Mouse (Mus musculus): ENCODE data around the gene Rnf151.
"Not testable (repeated sequence)": the region's sequence is repeated elsewhere in the genome, so short reads cannot be mapped to it uniquely, and the experiment has no call there.

Rnf151 gene

GRCm38 (mm10) chr17:24705821-24706220 lies 12.0 kb downstream of the Rnf151 start:
- no peak for DNase-seq (ENCODE audit: low read depth, low spot score)

GRCm38 (mm10) chr17:24701251-24701650 lies 16.6 kb downstream of the Rnf151 start:
- no peak for DNase-seq (ENCODE audit: low read depth, low spot score)

GRCm38 (mm10) chr17:24699473-24699872 lies 18.4 kb downstream of the Rnf151 start:
- no peak for DNase-seq (ENCODE audit: low read depth, low spot score)

GRCm38 (mm10) chr17:24698715-24699114 lies 19.1 kb downstream of the Rnf151 start:
- no peak for DNase-seq (ENCODE audit: low read depth, low spot score)

GRCm38 (mm10) chr17:24697985-24698384 lies 19.9 kb downstream of the Rnf151 start:
- no peak for DNase-seq (ENCODE audit: low read depth, low spot score)

- peak; percentile 79 for DNase-seq (ENCODE audit: low read depth, low spot score)
Measured at GRCm38 (mm10) chr17:24696011-24696697, 21.7 kb downstream of the Rnf151 start, which contains the start of the genes Gfer and Noxo1. Gfer (minus strand) TSS chr17:24696156. Noxo1 (plus strand) TSS chr17:24696234.

- no peak for DNase-seq (ENCODE audit: low read depth, low spot score)
Measured at GRCm38 (mm10) chr17:24695326-24696010, 22.4 kb downstream of the Rnf151 start.

GRCm38 (mm10) chr17:24692385-24692784 lies 25.5 kb downstream of the Rnf151 start:
- DNase-seq (ENCODE audit: low read depth, low spot score), result no peak

GRCm38 (mm10) chr17:24689251-24690081 lies 28.4 kb downstream of the Rnf151 start, which contains the start of gene Syngr3:
Syngr3 (minus strand) TSS chr17:24689955.
- no peak for DNase-seq (ENCODE audit: low read depth, low spot score)

- DNase-seq (ENCODE audit: low read depth, low spot score), result no peak
Measured at GRCm38 (mm10) chr17:24687599-24687998, 30.3 kb downstream of the Rnf151 start.

- no peak for DNase-seq (ENCODE audit: low read depth, low spot score)
Measured at GRCm38 (mm10) chr17:24687146-24687595, 30.7 kb downstream of the Rnf151 start.

- no peak for DNase-seq (ENCODE audit: low read depth, low spot score)
Measured at GRCm38 (mm10) chr17:24686514-24686913, 31.3 kb downstream of the Rnf151 start.

- no peak for DNase-seq (ENCODE audit: low read depth, low spot score)
Measured at GRCm38 (mm10) chr17:24677500-24678080, 40.3 kb downstream of the Rnf151 start.

- no peak for DNase-seq (ENCODE audit: low read depth, low spot score)
Measured at GRCm38 (mm10) chr17:24676877-24677276, 41.0 kb downstream of the Rnf151 start.

GRCm38 (mm10) chr17:24676187-24676586 lies 41.7 kb downstream of the Rnf151 start:
- DNase-seq (ENCODE audit: low read depth, low spot score), result no peak

GRCm38 (mm10) chr17:24674277-24674676 lies 43.6 kb downstream of the Rnf151 start:
- DNase-seq (ENCODE audit: low read depth, low spot score), result no peak

GRCm38 (mm10) chr17:24672141-24672540 lies 45.7 kb downstream of the Rnf151 start:
- DNase-seq (ENCODE audit: low read depth, low spot score), result no peak

GRCm38 (mm10) chr17:24671346-24671745 lies 46.5 kb downstream of the Rnf151 start:
- DNase-seq (ENCODE audit: low read depth, low spot score), result no peak

- DNase-seq (ENCODE audit: low read depth, low spot score), result no peak
Measured at GRCm38 (mm10) chr17:24670246-24670844, 47.5 kb downstream of the Rnf151 start.

GRCm38 (mm10) chr17:24669545-24670245 lies 48.2 kb downstream of the Rnf151 start, which contains the start of gene Zfp598:
Zfp598 (plus strand) TSS chr17:24669687.
- DNase-seq (ENCODE audit: low read depth, low spot score), result peak; percentile 91

- not testable (repeated sequence) for DNase-seq (ENCODE audit: low read depth, low spot score)
Measured at GRCm38 (mm10) chr17:24669214-24669544, 48.7 kb downstream of the Rnf151 start.
